Mouse (Mus musculus) ovary, postnatal 36 days (tissue): ENCODE data around the gene Ms4a2.

ENCODE experiments used
- DNase-seq: peaks from one replicate; pipeline ENCODE4 v3.0.0; 2022; ENCODE audit warnings: low spot score, mixed read lengths

Gene Ms4a2

GRCm38 (mm10) chr19:11623551-11623950 is at the start of gene Ms4a2:
Gene Ms4a2 (minus strand): TSS chr19:11623719.
- DNase-seq: no peak

GRCm38 (mm10) chr19:11661562-11661961 is 38.0 kb upstream of the Ms4a2 start:
- no peak for DNase-seq

DNA sequence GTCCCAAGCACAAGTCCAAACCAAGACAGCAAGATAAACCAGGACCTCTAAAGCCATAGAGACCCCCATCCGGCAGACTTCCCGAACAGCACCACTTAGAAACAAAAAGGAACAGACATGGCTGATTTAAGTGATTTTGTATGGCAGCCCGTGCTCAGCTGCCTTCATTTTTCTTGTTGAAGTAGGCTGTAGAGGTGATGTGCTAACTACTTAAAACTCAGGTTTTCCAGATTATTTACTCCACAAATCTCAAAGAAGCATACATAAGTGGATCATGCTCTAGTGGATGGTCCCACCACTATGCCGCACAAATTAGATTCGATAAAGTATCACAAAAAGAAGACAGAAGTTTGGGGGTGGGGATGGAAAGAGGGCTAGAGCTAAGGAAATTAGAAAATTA is 36.9 kb upstream of the Ms4a2 start, which contains the start of gene Oosp2:
TSS of gene Oosp2 (minus strand) at position 101 of the 400 bp plus-strand sequence.
- no peak for DNase-seq

- no peak for DNase-seq
Observed at GRCm38 (mm10) chr19:11659142-11659541, 35.6 kb upstream of the Ms4a2 start.

- DNase-seq: no peak
Observed at GRCm38 (mm10) chr19:11649564-11649963, 26.0 kb upstream of the Ms4a2 start.

DNA sequence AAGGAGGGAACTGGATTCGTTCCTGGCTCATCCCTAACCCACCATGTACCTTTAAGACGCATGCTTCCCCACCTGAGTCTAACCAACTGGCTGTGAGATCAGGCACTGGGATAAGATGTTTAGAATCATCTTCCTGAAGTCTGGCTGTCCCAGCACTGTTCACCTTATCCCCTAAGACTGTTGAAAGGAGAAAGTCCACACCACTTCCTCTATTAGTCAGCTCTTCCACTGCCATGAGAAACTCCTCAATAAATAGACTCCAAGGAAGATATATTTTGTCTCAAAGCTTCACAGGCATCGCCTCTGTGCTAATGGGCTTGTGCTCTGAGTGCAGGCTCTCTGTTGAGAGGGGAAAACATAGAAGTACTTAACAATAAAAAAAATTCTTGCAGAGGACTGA is 22.6 kb upstream of the Ms4a2 start:
- DNase-seq: no peak

GRCm38 (mm10) chr19:11640732-11641131 is 17.2 kb upstream of the Ms4a2 start, which contains the start of gene Ms4a3:
Gene Ms4a3 (minus strand): TSS chr19:11640851.
- no peak for DNase-seq

DNA sequence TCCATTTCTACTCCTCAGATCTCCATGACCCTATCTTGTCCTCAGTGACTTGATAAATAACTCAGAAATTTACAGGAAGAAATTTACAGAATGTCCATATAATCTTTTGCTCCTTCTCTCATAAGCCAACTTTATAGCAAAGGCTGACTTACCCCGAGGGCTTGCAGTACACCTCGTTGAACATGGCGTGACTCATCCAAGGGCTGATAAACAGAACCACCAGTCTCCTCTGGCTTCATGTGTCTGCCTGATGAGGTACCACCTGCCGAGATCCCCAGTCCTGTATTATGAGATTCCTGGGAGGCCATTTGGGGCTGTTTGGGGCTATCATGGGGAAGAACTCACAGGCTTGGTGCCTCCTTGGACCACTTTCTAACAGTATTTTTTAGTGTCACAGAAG is 15.5 kb upstream of the Ms4a2 start:
- DNase-seq: no peak

DNA sequence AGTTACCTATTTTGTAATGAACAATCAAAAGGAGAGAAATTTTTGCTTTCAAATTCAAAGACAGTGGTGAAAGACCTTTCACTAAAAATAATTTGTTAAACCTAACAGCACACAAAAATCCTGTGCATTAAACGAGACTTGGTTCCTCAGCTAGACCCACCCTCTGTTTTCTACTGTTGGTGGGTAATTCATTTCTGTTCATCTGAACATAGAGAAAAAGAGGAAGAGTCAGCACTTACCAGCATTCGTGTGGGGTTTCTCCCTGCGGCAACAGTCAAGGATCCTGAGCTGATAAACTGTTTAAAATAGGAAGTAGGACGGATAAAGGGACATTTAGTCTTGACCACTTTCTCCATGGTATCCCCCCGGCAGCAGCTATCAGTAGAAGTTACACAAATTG is 12.1 kb upstream of the Ms4a2 start:
- DNase-seq: no peak

DNA sequence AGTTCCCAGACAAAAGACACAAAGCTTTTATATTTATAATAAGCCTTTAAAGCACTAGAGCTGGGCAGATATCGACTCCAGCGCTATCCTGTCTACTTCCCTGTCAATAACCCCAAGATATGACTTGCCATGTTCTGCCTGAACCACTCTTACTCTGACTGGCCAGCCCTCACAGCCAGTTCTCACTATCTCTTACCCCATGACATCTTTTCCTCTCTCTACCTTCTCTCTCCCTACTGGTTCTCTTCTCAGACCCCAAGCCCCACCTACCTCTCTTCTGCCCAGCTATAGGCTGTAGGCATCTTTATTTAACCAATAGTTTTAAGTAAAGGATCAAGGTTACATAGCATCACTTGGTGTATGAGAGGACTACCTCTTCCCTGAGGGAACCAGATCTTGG is 10.8 kb upstream of the Ms4a2 start:
- no peak for DNase-seq

- no peak for DNase-seq
Observed at GRCm38 (mm10) chr19:11633732-11634131, 10.2 kb upstream of the Ms4a2 start.

DNA sequence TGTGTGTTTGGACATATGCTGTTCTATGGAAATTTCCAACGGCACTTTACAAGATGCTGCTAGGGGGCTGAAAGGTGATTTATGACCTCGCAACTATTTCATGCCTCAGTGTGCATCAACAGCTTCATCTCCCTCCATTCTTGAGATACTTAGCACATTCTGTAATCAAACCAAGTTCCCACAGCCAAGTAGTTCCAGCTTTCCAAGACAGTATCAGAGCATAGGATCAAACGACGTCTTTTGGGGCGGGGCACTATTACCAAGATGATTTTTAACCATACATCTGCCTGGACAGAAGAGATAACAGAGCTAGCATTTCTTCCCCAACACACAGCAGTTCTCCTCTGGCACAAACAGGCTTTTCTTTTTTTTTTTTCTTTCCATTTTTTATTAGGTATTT is 1.7 kb upstream of the Ms4a2 start:
- no peak for DNase-seq

GRCm38 (mm10) chr19:11624800-11625199 is 1.3 kb upstream of the Ms4a2 start:
- DNase-seq: no peak

GRCm38 (mm10) chr19:11617983-11618382 is 5.5 kb downstream of the Ms4a2 start:
- DNase-seq: no peak

GRCm38 (mm10) chr19:11614805-11615204 is 8.7 kb downstream of the Ms4a2 start:
- DNase-seq: no peak

DNA sequence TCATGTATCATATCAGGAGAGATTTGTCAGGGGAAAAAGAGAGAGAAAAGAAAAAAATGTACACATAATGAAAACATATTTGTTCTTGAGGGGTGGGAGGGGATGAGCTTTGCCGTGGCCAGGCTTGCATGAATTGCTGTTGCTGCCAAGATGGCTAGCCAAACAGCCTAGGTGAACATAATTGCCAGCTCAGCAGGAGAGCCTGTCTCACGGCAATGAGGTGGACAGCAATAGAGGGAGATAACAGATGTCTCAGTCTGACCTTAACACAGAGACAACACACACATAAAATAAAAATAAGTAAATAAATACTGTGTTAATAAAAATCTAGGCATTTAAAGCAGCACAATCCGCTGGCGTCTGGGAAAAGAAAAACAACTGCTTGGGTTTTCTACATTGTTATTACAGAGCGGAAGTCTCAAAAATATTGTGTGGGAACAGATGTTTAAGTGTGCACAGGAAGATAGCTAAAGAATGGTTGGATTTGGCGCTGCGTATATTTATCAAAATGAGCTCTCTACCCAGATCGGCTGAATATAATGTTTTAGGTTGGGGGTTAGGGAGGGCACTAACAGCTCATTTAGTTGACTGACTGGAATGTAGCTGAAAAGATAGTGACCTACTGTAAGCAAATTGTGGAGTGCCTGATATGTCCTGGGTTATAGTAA is 9.6 kb downstream of the Ms4a2 start:
- no peak for DNase-seq

GRCm38 (mm10) chr19:11613084-11613483 is 10.4 kb downstream of the Ms4a2 start:
- DNase-seq: no peak

DNA sequence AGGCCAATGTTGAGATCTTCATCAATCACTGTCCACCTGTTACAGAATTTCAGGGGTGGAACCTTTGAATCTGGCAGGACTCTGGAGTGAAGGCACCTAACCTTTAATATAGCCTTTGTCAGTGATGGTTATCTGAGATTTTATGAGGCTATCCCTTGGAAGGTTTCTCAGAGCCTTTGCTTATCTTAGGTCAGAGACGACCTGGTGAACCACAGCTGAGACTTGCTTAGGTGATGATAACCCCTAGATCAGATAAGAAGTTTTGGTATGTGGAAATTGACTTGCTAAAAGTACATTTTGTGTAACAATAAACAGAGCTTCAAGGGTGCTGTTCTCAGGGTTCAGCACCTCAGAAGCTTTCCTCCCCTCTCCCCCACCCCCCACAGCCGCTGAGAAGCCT is 11.2 kb downstream of the Ms4a2 start:
- no peak for DNase-seq

DNA sequence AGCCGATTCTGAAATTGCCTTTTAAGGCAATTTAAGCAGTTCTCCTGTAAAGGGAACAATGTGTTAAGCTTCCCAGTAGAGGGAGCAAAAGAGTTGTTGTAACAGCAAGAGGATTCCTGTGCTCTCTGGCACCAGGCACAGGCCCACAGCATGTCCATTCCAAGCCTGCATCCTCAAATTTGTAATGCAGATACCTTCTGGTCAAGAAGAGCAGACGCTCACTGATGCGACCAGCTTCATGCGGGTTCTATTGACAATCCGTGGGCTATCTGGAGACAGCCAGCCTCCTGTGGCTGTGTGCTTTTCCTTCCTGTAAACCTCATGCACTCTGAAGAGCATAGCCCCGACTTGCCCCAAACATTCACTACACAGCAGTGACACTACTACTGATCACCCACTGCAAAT is 12.0 kb downstream of the Ms4a2 start:
- no peak for DNase-seq

- peak; percentile 24 for DNase-seq
Observed at GRCm38 (mm10) chr19:11608172-11608571, 15.3 kb downstream of the Ms4a2 start.

DNA sequence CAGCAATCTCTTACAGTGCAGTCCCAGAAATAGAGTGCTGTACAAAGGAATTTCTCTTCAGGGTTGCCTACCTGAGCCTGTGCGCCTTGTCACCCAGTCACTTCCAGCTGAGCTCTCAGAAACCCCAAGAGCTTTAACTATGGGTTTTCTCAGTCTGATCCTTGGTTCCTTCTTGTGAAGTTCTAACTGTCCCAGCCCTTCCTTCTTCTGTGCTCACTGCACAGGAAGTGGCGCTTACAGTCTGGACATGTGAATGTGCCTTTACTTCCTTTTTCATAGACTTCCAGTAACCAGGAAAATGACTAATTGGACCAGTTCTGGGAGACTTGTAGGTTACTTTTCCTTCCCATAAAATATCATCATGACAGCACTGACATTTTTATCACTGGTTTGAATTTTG is 18.9 kb downstream of the Ms4a2 start, which contains the start of gene Ms4a6d:
TSS of gene Ms4a6d (minus strand) at position 247 of the 400 bp plus-strand sequence.
- DNase-seq: no peak

GRCm38 (mm10) chr19:11602026-11602425 is 21.5 kb downstream of the Ms4a2 start:
- no peak for DNase-seq

- no peak for DNase-seq
Observed at GRCm38 (mm10) chr19:11601349-11601748, 22.2 kb downstream of the Ms4a2 start.

DNA sequence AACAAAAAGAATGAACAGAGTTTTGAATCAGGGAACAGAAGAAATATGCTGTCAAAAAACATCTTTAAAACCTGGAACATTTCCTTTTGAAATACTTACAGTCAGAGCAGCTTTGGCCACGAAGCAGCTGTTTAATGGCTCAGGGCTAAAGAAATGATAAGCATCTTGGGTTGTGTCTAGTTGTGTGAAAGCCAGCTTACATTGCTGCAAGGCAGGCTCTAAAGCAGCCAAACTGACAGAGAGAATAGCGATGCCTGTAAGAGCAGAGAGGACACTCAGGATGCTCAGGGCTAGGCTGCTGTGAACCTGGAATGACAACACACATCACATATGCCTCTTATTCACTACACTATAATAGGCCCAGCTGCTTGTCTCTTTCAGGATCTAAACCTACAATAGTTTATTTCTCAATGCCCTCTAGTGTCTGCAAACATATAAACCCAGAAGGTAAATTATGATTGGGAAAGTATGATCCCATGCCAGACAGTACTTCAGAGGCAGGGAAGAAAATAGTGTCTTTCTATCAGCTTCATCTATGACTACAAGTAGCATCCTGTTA is 33.5 kb downstream of the Ms4a2 start:
- DNase-seq: no peak
